Mouse (Mus musculus): ENCODE results near the gene D10Wsu102e.
"Not testable (repeated sequence)": the region's sequence is repeated elsewhere in the genome, so short reads cannot be mapped to it uniquely, and the experiment has no call there.

D10Wsu102e gene

DNA sequence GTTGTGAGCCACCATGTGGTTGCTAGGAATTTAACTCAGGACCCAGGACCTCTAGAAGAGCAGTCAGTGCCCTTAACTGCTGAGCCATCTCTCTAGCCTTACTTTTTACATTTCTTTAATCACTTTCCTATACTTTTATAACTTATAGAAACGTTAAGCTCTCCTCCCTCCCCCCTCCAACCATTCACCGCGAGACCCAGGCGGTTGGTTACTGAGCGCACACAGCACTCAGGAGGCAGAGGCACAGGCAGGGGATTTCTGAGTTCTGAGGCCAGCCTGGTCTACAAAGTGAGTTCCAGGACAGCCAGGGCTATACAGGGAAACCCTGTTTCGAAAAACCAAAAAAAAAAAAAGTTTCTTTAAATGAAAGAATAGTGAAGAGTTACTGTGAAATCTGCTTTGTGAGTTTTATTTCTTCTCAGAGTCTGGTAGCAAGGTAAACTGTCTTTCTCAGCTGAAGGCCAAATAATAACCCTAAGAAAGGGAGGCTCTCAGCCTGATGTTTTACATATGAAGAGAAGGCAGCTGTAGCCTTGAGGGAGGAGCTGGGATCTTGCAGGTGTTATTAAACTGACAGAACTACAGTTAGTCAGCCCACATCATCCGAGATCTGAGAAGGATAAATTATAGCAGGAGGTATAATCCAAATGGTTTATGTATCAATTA lies 14.2 kb upstream of the D10Wsu102e start:
- no peak for DNase-seq (ENCODE audit: extremely low spot score, low read depth, low spot score)

DNA sequence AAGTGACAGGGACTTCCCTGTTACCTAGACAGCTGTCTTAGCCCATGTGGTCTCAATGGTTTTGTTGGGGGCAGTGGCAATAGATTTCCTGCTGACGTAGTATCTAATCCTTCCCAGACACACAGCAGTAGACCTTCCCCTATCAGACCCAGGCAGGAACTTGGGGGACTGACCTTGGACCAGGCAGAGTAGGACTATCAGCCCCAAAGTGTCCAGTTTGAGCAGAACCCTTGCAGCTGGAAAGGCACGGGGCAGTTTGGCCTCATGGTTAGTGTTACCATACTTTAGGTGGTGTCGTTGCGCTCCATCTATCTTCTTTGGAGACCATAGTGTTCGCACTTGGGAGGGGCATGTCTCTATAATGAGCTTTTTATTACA lies 13.7 kb upstream of the D10Wsu102e start:
- no peak for DNase-seq (ENCODE audit: extremely low spot score, low read depth, low spot score)

DNA sequence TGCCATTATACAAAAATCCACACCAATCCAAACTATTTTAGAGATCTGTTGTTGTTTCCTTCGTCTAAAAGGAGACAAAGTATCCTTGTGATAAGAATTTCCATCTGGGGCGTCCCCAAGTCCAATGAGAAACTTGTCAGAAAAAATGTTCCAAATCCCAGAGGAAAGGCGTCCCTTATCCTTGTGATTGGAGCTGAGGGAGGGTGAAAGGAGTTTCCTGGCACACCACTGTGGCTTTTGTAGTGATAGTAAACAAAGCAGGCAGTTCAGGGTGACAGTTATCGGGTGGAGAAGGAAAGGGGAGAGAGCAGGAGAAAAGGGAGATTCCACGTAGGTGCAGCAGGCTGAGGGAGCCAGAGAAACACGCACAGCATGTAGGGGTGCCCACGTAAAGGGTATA lies 12.5 kb upstream of the D10Wsu102e start:
- DNase-seq (ENCODE audit: extremely low spot score, low read depth, low spot score), result no peak

- DNase-seq (ENCODE audit: extremely low spot score, low read depth, low spot score), result no peak
Observed at GRCm38 (mm10) chr10:83350689-83351088, 9.3 kb upstream of the D10Wsu102e start.

DNA sequence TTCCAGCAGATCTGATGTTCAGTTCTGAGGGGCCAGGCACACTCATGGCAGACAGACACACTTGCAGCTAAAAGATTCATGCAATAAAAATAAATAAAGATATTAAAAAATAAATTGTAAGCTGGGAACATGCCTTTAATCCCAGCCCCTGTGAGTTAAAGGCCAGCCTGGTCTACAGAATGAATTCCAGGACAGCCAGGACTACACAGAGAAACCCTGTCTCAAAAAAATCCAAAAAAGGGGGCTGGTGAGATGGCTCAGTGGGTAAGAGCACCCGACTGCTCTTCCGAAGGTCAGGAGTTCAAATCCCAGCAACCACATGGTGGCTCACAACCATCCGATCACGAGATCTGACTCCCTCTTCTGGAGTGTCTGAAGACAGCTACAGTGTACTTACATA lies 8.2 kb upstream of the D10Wsu102e start:
- DNase-seq (ENCODE audit: extremely low spot score, low read depth, low spot score), result not testable (repeated sequence)

GRCm38 (mm10) chr10:83353680-83354332 lies 6.2 kb upstream of the D10Wsu102e start:
- no peak for DNase-seq (ENCODE audit: extremely low spot score, low read depth, low spot score)

GRCm38 (mm10) chr10:83354333-83354719 lies 5.7 kb upstream of the D10Wsu102e start:
- DNase-seq (ENCODE audit: extremely low spot score, low read depth, low spot score), result no peak

DNA sequence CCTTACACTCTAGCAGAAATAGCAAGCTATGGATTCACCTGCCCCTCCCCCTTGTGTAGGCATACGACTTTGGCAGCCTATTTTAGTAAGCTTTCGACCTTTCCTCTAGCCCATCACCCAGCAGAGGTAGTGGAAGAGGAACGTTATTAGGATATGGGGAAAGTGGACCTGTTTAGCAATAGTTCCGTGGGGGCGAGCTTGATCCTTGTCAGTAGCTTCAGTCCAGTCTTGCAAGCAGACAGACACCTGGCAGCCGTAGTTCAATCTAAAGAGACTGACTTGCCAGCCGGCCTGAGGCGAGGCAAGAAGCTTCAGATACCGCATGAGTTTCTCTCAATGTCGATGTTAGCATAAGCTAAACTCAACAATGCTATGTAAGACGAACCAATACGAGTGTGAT lies 3.6 kb upstream of the D10Wsu102e start:
- no peak for DNase-seq (ENCODE audit: extremely low spot score, low read depth, low spot score)

GRCm38 (mm10) chr10:83359451-83359850 lies 570 bp upstream of the D10Wsu102e start:
- no peak for DNase-seq (ENCODE audit: extremely low spot score, low read depth, low spot score)

- DNase-seq (ENCODE audit: extremely low spot score, low read depth, low spot score), result no peak
Observed at GRCm38 (mm10) chr10:83360356-83360755, 335 bp downstream of the D10Wsu102e start.

DNA sequence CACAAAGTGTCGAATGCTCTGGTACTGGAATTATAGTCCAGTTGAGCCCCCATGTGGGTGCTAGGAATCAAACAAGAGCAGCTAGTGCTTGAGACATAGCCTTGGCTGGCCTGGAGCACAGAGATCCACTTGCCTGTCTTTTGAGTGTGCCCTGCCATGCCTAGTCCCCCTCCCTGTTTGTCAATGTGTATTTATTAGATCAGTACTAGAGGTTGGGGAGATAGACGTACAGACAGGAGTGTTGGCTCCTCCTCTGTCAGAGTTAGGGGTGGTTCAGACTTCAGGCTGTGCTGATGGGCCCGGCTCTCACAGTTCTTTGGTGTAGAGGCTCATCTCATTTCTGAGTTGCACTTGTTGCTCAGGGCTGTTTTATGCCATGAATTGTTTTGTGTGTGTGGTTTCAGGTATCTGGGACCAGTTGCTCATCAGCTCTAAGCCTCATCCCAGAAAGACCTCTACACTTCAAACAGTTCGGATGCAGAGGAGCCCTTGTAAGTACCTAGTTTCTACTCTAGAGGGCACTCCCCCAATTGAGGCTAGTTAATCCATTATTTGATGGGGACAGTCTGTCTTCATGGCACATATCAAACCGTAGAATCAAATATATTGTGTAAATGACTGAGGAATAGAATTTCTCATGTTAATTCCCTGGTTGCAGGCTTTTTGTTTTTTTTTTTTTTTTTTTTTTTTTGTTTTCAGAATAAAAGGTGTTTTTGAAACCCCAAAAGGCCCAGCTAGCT lies 1.8 kb downstream of the D10Wsu102e start:
- no peak for DNase-seq (ENCODE audit: extremely low spot score, low read depth, low spot score)

DNA sequence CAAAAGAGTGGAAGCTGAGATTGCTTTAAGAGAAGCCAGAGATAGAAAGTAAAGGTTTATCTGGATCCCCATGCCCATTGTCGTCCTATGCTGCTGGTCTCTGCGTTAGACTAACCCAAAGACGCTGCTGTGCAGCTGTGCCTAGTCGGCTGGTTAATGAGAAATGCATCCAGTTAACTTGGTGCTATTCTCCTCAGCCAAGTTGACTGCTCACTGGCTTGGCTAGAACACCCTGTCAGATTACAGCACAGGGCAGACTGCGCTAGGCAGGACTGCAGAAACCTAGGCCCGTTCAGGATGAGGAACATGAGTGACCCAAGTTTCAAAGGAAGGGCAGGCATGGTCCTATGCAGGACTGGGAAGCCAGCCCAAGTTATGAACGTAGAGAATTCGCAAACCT lies 3.4 kb downstream of the D10Wsu102e start:
- no peak for DNase-seq (ENCODE audit: extremely low spot score, low read depth, low spot score)

- no peak for DNase-seq (ENCODE audit: extremely low spot score, low read depth, low spot score)
Observed at GRCm38 (mm10) chr10:83368918-83369317, 8.9 kb downstream of the D10Wsu102e start.

- DNase-seq (ENCODE audit: extremely low spot score, low read depth, low spot score), result no peak
Observed at GRCm38 (mm10) chr10:83374045-83374656, 14.1 kb downstream of the D10Wsu102e start.

DNA sequence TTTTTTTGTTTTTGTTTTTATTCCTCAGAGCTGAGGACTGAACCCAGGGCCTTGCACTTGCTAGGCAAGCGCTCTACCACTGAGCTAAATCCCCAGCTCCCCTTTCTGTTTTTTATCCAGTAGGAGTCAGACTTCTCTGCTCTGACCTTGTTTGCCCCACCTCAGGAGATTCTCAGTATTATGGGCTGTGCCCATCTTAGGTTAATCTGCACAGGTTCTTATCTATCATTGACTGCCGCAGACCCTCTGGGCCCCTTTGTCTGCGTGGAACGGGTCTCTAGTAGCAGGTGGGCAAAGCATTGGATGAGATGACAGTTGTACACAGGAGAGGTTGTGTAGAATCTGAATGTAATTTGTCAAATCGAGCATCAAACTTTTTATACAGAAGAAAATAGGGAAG lies 15.4 kb downstream of the D10Wsu102e start:
- DNase-seq (ENCODE audit: extremely low spot score, low read depth, low spot score), result not testable (repeated sequence)

GRCm38 (mm10) chr10:83376911-83377682 lies 17.1 kb downstream of the D10Wsu102e start:
- DNase-seq (ENCODE audit: extremely low spot score, low read depth, low spot score), result no peak

- DNase-seq (ENCODE audit: extremely low spot score, low read depth, low spot score), result no peak
Observed at GRCm38 (mm10) chr10:83378083-83378833, 18.2 kb downstream of the D10Wsu102e start.

DNA sequence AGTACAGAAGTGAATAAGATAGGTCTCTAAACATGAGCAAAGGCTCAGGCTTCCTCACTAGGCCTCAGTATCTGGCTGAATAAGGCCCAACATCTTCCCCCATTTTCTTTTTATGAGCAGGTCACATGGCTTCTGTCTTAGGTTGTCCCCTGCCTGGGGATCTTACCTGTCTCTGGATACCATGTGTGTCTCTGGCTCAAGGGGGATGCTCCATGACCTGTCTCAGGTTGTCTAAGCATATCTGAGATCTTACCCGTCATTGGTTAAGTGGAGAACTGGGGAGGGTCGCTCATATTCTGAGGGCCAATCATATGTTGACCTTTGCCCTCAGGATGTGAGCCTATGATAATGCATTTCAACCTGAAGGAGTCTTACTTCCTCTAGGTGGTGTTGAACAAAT lies 20.5 kb downstream of the D10Wsu102e start:
- DNase-seq (ENCODE audit: extremely low spot score, low read depth, low spot score), result no peak

DNA sequence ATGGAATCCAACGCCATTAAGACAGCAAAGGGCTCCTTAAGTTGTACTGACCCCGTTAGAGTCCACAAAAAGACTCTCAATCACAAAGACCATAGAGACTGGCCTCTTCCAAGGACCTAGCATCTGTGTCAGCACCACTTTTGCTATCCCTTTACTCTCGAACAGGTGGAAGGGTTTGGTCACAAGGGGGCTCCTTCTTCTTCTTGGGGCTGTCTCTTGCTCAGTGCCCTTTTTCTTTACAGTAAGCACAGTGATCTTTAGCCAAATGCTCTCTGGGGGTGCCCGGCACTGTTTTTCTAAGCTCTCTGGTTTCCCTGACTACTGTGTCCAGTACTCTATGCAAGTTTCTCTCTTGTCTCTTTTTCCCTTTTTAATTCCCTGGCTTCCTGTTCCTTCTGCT lies 22.5 kb downstream of the D10Wsu102e start:
- no peak for DNase-seq (ENCODE audit: extremely low spot score, low read depth, low spot score)

- DNase-seq (ENCODE audit: extremely low spot score, low read depth, low spot score), result no peak
Observed at GRCm38 (mm10) chr10:83382988-83383387, 23.0 kb downstream of the D10Wsu102e start.

Measured in hindlimb bud, embryonic 11.5 days (tissue).